Mouse (Mus musculus) cerebellum, postnatal 25 days (tissue): ENCODE measurements at regions not wholly inside any gene's neighbourhood (a gene's known extent, or its start where the extent isn't known, plus 50 kb on each side); places are given as distances from the start of the nearest gene placed in this dataset.
A peak's percentile ranks its signal among the peaks of the same experiment; 100 is the strongest.

Source experiments
- DNase-seq, 2 experiments: peaks; one replicate each; pipeline ENCODE4 v3.0.0; 2021; ENCODE audit warnings: mixed read lengths in 2 of 2

- DNase-seq = no peak
Observed at GRCm38 (mm10) chr1:166811341-166812071, 129.9 kb upstream of the Fmo9 start.

GRCm38 (mm10) chr1:166812072-166812461 is 130.4 kb upstream of the Fmo9 start:
- DNase-seq = no peak

GRCm38 (mm10) chr1:166812920-166813439 is 131.3 kb upstream of the Fmo9 start:
- DNase-seq = no peak

GRCm38 (mm10) chr1:166817927-166818326 is 136.3 kb upstream of the Fmo9 start:
- no peak for DNase-seq

GRCm38 (mm10) chr1:166818682-166819081 is 137.0 kb upstream of the Fmo9 start:
- no peak for DNase-seq

- DNase-seq = no peak
Observed at GRCm38 (mm10) chr1:166819420-166819819, 137.8 kb upstream of the Fmo9 start.

GRCm38 (mm10) chr1:166820050-166820449 is 138.4 kb upstream of the Fmo9 start:
- DNase-seq = no peak

GRCm38 (mm10) chr1:166821146-166821545 is 139.5 kb upstream of the Fmo9 start:
- no peak for DNase-seq

GRCm38 (mm10) chr1:166837299-166837698 is 155.7 kb upstream of the Fmo9 start:
- no peak for DNase-seq

GRCm38 (mm10) chr1:166839833-166840232 is 158.2 kb upstream of the Fmo9 start:
- no peak for DNase-seq

GRCm38 (mm10) chr1:166843397-166843877 is 157.8 kb upstream of the Fam78b start:
- peak; percentile 20 to 27 for DNase-seq

- no peak for DNase-seq
Observed at GRCm38 (mm10) chr1:166846566-166846965, 154.7 kb upstream of the Fam78b start.

- DNase-seq = no peak
Observed at GRCm38 (mm10) chr1:166847233-166847632, 154.0 kb upstream of the Fam78b start.

- no peak for DNase-seq
Observed at GRCm38 (mm10) chr1:166848015-166848535, 153.1 kb upstream of the Fam78b start.

- no peak for DNase-seq
Observed at GRCm38 (mm10) chr1:166855988-166856387, 145.2 kb upstream of the Fam78b start.

- DNase-seq = peak; percentile 27 to 52
Observed at GRCm38 (mm10) chr1:166866256-166866655, 135.0 kb upstream of the Fam78b start.

- DNase-seq = no peak
Observed at GRCm38 (mm10) chr1:166871258-166871657, 130.0 kb upstream of the Fam78b start.

- DNase-seq = no peak
Observed at GRCm38 (mm10) chr1:166876452-166876851, 124.8 kb upstream of the Fam78b start.

GRCm38 (mm10) chr1:166883215-166883614 is 118.0 kb upstream of the Fam78b start:
- DNase-seq = peak in 1 of 2 experiments; percentile 12

GRCm38 (mm10) chr1:166895945-166896344 is 105.3 kb upstream of the Fam78b start:
- no peak for DNase-seq

- peak in 1 of 2 experiments; percentile 13 for DNase-seq
Observed at GRCm38 (mm10) chr1:166898741-166899140, 102.5 kb upstream of the Fam78b start.

GRCm38 (mm10) chr1:166899238-166899637 is 102.0 kb upstream of the Fam78b start:
- no peak for DNase-seq

GRCm38 (mm10) chr1:166900028-166900427 is 101.2 kb upstream of the Fam78b start:
- no peak for DNase-seq

- DNase-seq = no peak
Observed at GRCm38 (mm10) chr1:166900441-166901161, 100.6 kb upstream of the Fam78b start.
